Mouse (Mus musculus) cerebellum, postnatal 14 days (tissue): ENCODE measurements around the gene Zscan20.
"Not testable (repeated sequence)": the region's sequence is repeated elsewhere in the genome, so short reads cannot be mapped to it uniquely, and the experiment has no call there.

ENCODE experiments used
- DNase-seq, 2 experiments: peaks; one replicate each; pipeline ENCODE4 v3.0.0; 2021; ENCODE audit warnings: mixed read lengths in 2 of 2

Gene Zscan20

GRCm38 (mm10) chr4:128613326-128613725 lies 3.4 kb upstream of the Zscan20 start:
- DNase-seq, result peak; percentile 68 to 79

GRCm38 (mm10) chr4:128611726-128612125 lies 1.8 kb upstream of the Zscan20 start:
- not testable (repeated sequence) for DNase-seq

- peak in 1 of 2 experiments; percentile 13 for DNase-seq
These were observed 808 bp upstream of the Zscan20 start for GRCm38 (mm10) chr4:128610706-128611105.

GRCm38 (mm10) chr4:128609276-128609924 lies 498 bp downstream of the Zscan20 start:
- DNase-seq, result no peak

- DNase-seq, result no peak
These were observed 2.2 kb downstream of the Zscan20 start for GRCm38 (mm10) chr4:128607661-128608060.

- no peak for DNase-seq
These were observed 3.3 kb downstream of the Zscan20 start for GRCm38 (mm10) chr4:128606586-128606985.

GRCm38 (mm10) chr4:128597801-128598560 lies 11.9 kb downstream of the Zscan20 start:
- DNase-seq, result no peak

- DNase-seq, result no peak
These were observed 15.8 kb downstream of the Zscan20 start for GRCm38 (mm10) chr4:128594062-128594461.

GRCm38 (mm10) chr4:128593286-128593685 lies 16.6 kb downstream of the Zscan20 start:
- no peak for DNase-seq

GRCm38 (mm10) chr4:128579182-128579581 lies 30.7 kb downstream of the Zscan20 start:
- DNase-seq, result no peak

- DNase-seq, result no peak
These were observed 34.1 kb downstream of the Zscan20 start for GRCm38 (mm10) chr4:128575811-128576210.

GRCm38 (mm10) chr4:128560327-128560726 lies 49.6 kb downstream of the Zscan20 start:
- no peak for DNase-seq

GRCm38 (mm10) chr4:128554198-128554597 lies 55.7 kb downstream of the Zscan20 start:
- DNase-seq, result no peak

- no peak for DNase-seq
These were observed 59.1 kb downstream of the Zscan20 start for GRCm38 (mm10) chr4:128550756-128551155.

GRCm38 (mm10) chr4:128543956-128544486 lies 65.9 kb downstream of the Zscan20 start:
- not testable (repeated sequence) for DNase-seq

- DNase-seq, result peak; percentile 62 to 78
These were observed 66.5 kb downstream of the Zscan20 start for GRCm38 (mm10) chr4:128543378-128543777.
